Mouse (Mus musculus) forebrain, embryonic 16.5 days (tissue): ENCODE results near the gene Parp6. TPM values are rescaled to one million over a fixed set of nuclear protein-coding genes. Genes with fewer than 3 reads are reported as not detected.
A peak's percentile ranks its signal among the peaks of the same experiment; 100 is the strongest.

ENCODE experiments used
- ATAC-seq: fragments of 200-750 bp; cut with Nextera tagmentation; 2 replicates; pipeline ENCODE4 v1.8.0; 2017; ENCODE audit warnings: mild to moderate bottlenecking, moderate library complexity
- H3K27ac ChIP-seq: fragments of 300-500 bp; sonication (generic); 2 replicates; pipeline ENCODE4 v1.5.1; 2014; ENCODE audit warnings: low read length, control low read depth
- H3K27me3 ChIP-seq: fragments of 300-500 bp; sonication (generic); replicated peaks from 2 replicates; pipeline ENCODE4 v1.6.1; 2014; ENCODE audit warnings: low read length; ENCODE audit not compliant: control insufficient read depth, insufficient read depth
- H3K36me3 ChIP-seq: fragments of 300-500 bp; sonication (generic); 2 replicates; pipeline ENCODE4 v1.6.1; 2014; ENCODE audit not compliant: control insufficient read depth, insufficient read depth
- H3K4me1 ChIP-seq: fragments of 300-500 bp; sonication (generic); replicated peaks from 2 replicates; pipeline ENCODE4 v1.6.1; 2014; ENCODE audit warnings: low read length; ENCODE audit not compliant: control insufficient read depth, insufficient read depth
- H3K4me2 ChIP-seq: fragments of 300-500 bp; sonication (generic); 2 replicates; pipeline ENCODE4 v1.6.1; 2014; ENCODE audit warnings: mild to moderate bottlenecking, low read length, control low read depth
- H3K4me3 ChIP-seq: fragments of 300-500 bp; sonication (generic); replicated peaks from 2 replicates; pipeline ENCODE4 v1.5.1; 2014; ENCODE audit warnings: mild to moderate bottlenecking, low read length, control low read depth
- H3K9ac ChIP-seq: fragments of 300-500 bp; sonication (generic); replicated peaks from 2 replicates; pipeline ENCODE4 v1.6.1; 2014; ENCODE audit warnings: low read depth, low read length, control low read depth
- H3K9me3 ChIP-seq: fragments of 300-500 bp; sonication (generic); 2 replicates; pipeline ENCODE4 v1.6.1; 2016; ENCODE audit warnings: low read length; ENCODE audit not compliant: control insufficient read depth
- WGBS: fragments of 180-500 bp; shearing (Covaris S2); extraction: QIAGEN DNeasy Blood & Tissue Kit; methylation state at CpG from one replicate; pipeline ENCODE4 v1.1.7; 2014; 5-methylcytosine and 5-hydroxymethylcytosine counted together
- polyA plus RNA-seq: library from polyadenylated mRNA; unstranded; fragments of >200 nt; fragmentation: Nextera tagmentation; extraction: Ambion mirVana; gene quantifications from 2 replicates; pipeline ENCODE4 v1.2.1, GENCODE M21; 2015

Parp6 gene
- polyA plus RNA-seq, 1 experiment from 2014 or later = 232 TPM

GRCm38 (mm10) chr9:59649911-59650310, 32.8 kb downstream of the Parp6 start:
- no peaks in the 10 kb centered on the region for H3K9me3 ChIP-seq
- 98% methylated on average over 4 of the region's 4 CpGs for WGBS
- H3K4me2 ChIP-seq = no peak overlapping the region
- H3K27me3 ChIP-seq = no peaks in the 10 kb centered on the region
- no peak overlapping the region for H3K27ac ChIP-seq
- H3K36me3 ChIP-seq = peaks cover 31% of the 10 kb centered on the region
- no peak overlapping the region for H3K4me3 ChIP-seq
- no peak overlapping the region for H3K9ac ChIP-seq
- no peaks in the 10 kb centered on the region for H3K4me1 ChIP-seq
- ATAC-seq = no peak

GRCm38 (mm10) chr9:59653371-59653770, 36.3 kb downstream of the Parp6 start:
- no peaks in the 10 kb centered on the region for H3K9me3 ChIP-seq
- 49% methylated on average over 3 of the region's 3 CpGs for WGBS
- no peak overlapping the region for H3K27ac ChIP-seq
- no peaks in the 10 kb centered on the region for H3K27me3 ChIP-seq
- no peak overlapping the region for H3K9ac ChIP-seq
- no peak overlapping the region for H3K4me3 ChIP-seq
- H3K4me2 ChIP-seq = no peak overlapping the region
- H3K36me3 ChIP-seq = peaks cover 26% of the 10 kb centered on the region
- no peak for ATAC-seq
- peaks cover 9% of the 10 kb centered on the region for H3K4me1 ChIP-seq

- H3K9ac ChIP-seq = no peak overlapping the region
Measured at GRCm38 (mm10) chr9:59654450-59654983, 37.4 kb downstream of the Parp6 start.

GRCm38 (mm10) chr9:59655958-59656634, 39.0 kb downstream of the Parp6 start, which contains the start of gene Pkm:
Pkm (plus strand) TSS chr9:59656368.
- ATAC-seq = peak; percentile 88
- Histone ChIP-seq H3K9me3 (no peaks in the 10 kb centered on the region), H3K27ac (peak within 1 kb of the TSS; percentile 94), H3K4me3 (peak within 1 kb of the TSS; percentile 72), H3K4me2 (peak within 1 kb of the TSS; percentile 84), H3K36me3 (peaks cover 5% of the 10 kb centered on the region; the same call in 1 of the 2 replicates), H3K27me3 (no peaks in the 10 kb centered on the region), H3K9ac (peak within 1 kb of the TSS; percentile 78), H3K4me1 (peaks cover 36% of the 10 kb centered on the region)
- WGBS = under 1% methylated on average over 46 of the region's 46 CpGs

More at GRCm38 (mm10) chr9:59654450-59654983, 37.4 kb downstream of the Parp6 start:
- H3K27ac ChIP-seq = no peak overlapping the region
- no peaks in the 10 kb centered on the region for H3K9me3 ChIP-seq
- H3K36me3 ChIP-seq = peaks cover 15% of the 10 kb centered on the region
- 86% methylated on average over 2 of the region's 2 CpGs for WGBS
- no peak overlapping the region for H3K4me3 ChIP-seq
- peaks cover 20% of the 10 kb centered on the region for H3K4me1 ChIP-seq
- H3K27me3 ChIP-seq = no peaks in the 10 kb centered on the region
- no peak for ATAC-seq
- no peak overlapping the region for H3K4me2 ChIP-seq

GRCm38 (mm10) chr9:59656635-59657617, 39.8 kb downstream of the Parp6 start:
- H3K27ac ChIP-seq = peak overlapping the region; percentile 94
- 0 out of 2 replicates have a peak, but pooled peaks cover 6% of the 10 kb centered on the region for H3K36me3 ChIP-seq
- H3K4me3 ChIP-seq = peak overlapping the region; percentile 72
- peak overlapping the region; percentile 78 for H3K9ac ChIP-seq
- H3K4me1 ChIP-seq = peaks cover 44% of the 10 kb centered on the region
- under 1% methylated on average over 65 of the region's 65 CpGs for WGBS
- H3K9me3 ChIP-seq = no peaks in the 10 kb centered on the region
- H3K4me2 ChIP-seq = peak overlapping the region; percentile 84
- peak; percentile 71 for ATAC-seq
- H3K27me3 ChIP-seq = no peaks in the 10 kb centered on the region

- H3K36me3 ChIP-seq = 0 out of 2 replicates have a peak, but pooled peaks cover 3% of the 10 kb centered on the region
- no peaks in the 10 kb centered on the region for H3K9me3 ChIP-seq
- H3K4me3 ChIP-seq = peak overlapping the region; percentile 72
- peaks cover 49% of the 10 kb centered on the region for H3K4me1 ChIP-seq
- no peaks in the 10 kb centered on the region for H3K27me3 ChIP-seq
- H3K9ac ChIP-seq = peak overlapping the region; percentile 78
- WGBS = 3% methylated on average over 4 of the region's 4 CpGs
- peak overlapping the region; percentile 84 for H3K4me2 ChIP-seq
- peak overlapping the region; percentile 94 for H3K27ac ChIP-seq
- no peak for ATAC-seq
Measured at GRCm38 (mm10) chr9:59658146-59658545, 41.1 kb downstream of the Parp6 start.

GRCm38 (mm10) chr9:59659036-59660026, 42.2 kb downstream of the Parp6 start:
- Histone ChIP-seq H3K9me3 (no peaks in the 10 kb centered on the region), H3K9ac (0 out of 2 replicates have a peak overlapping the region, but pooled peaks have one; percentile 8), H3K4me2 (peak overlapping the region; percentile 84), H3K4me1 (peaks cover 56% of the 10 kb centered on the region), H3K27ac (peak overlapping the region; percentile 33), H3K27me3 (no peaks in the 10 kb centered on the region), H3K36me3 (0 out of 2 replicates have a peak, but pooled peaks cover 3% of the 10 kb centered on the region), H3K4me3 (peak overlapping the region; percentile 31)
- 18% methylated on average over 14 of the region's 14 CpGs for WGBS
- no peak for ATAC-seq

GRCm38 (mm10) chr9:59660421-59660820, 43.3 kb downstream of the Parp6 start:
- peaks cover 59% of the 10 kb centered on the region for H3K4me1 ChIP-seq
- no peak overlapping the region for H3K9ac ChIP-seq
- no peak for ATAC-seq
- WGBS = 42% methylated on average over 10 of the region's 10 CpGs
- peak overlapping the region; percentile 24; the same call in 1 of the 2 replicates for H3K4me2 ChIP-seq
- H3K27me3 ChIP-seq = no peaks in the 10 kb centered on the region
- peaks cover 6% of the 10 kb centered on the region; the same call in 1 of the 2 replicates for H3K36me3 ChIP-seq
- H3K27ac ChIP-seq = no peak overlapping the region
- no peak overlapping the region for H3K4me3 ChIP-seq
- H3K9me3 ChIP-seq = no peaks in the 10 kb centered on the region
